Mouse (Mus musculus) intestine, postnatal 0 days (tissue): ENCODE measurements around the gene Gm49396. TPM values are rescaled to one million over a fixed set of nuclear protein-coding genes. Genes with fewer than 3 reads are reported as not detected.

Experiments used
- ATAC-seq: fragments of 200-750 bp; cut with Nextera tagmentation; 2 replicates; pipeline ENCODE4 v1.8.0; 2017; ENCODE audit warnings: mild to moderate bottlenecking, moderate TSS enrichment, moderate library complexity
- H3K27ac ChIP-seq: fragments of 300-500 bp; sonication (generic); 2 replicates; pipeline ENCODE4 v1.5.1; 2014; ENCODE audit warnings: mild to moderate bottlenecking, low read depth, low read length, moderate library complexity
- H3K27me3 ChIP-seq: fragments of 300-500 bp; sonication (generic); replicated peaks from 2 replicates; pipeline ENCODE4 v1.6.1; 2014; ENCODE audit warnings: low read length, mixed read lengths; ENCODE audit not compliant: control insufficient read depth, insufficient read depth
- H3K36me3 ChIP-seq: fragments of 300-500 bp; sonication (generic); 2 replicates; pipeline ENCODE4 v1.6.1; 2014; ENCODE audit warnings: mild to moderate bottlenecking, moderate library complexity; ENCODE audit not compliant: control insufficient read depth, insufficient read depth
- H3K4me1 ChIP-seq: fragments of 300-500 bp; sonication (generic); replicated peaks from 2 replicates; pipeline ENCODE4 v1.6.1; 2014; ENCODE audit warnings: antibody characterized with exemption, low read length, mixed read lengths; ENCODE audit not compliant: control insufficient read depth, insufficient read depth
- H3K4me2 ChIP-seq: fragments of 300-500 bp; sonication (generic); replicated peaks from 2 replicates; pipeline ENCODE4 v1.6.1; 2014; ENCODE audit warnings: low read depth, mild to moderate bottlenecking, moderate library complexity
- H3K4me3 ChIP-seq: fragments of 300-500 bp; sonication (generic); 2 replicates; pipeline ENCODE4 v1.5.1; 2014; ENCODE audit warnings: low read depth, low read length
- H3K9ac ChIP-seq: fragments of 300-500 bp; sonication (generic); 2 replicates; pipeline ENCODE4 v1.6.1; 2014; ENCODE audit warnings: mild to moderate bottlenecking, low read depth, low read length
- H3K9me3 ChIP-seq: fragments of 300-500 bp; sonication (generic); 2 replicates; pipeline ENCODE4 v1.6.1; 2016; ENCODE audit warnings: mixed run types; ENCODE audit not compliant: control insufficient read depth
- CTCF ChIP-seq: sonication (generic); IDR thresholded peaks from 2 replicates; pipeline ENCODE4 v1.5.1; 2016; ENCODE audit warnings: low read depth, mild to moderate bottlenecking, control low read depth, antibody characterized with exemption, moderate library complexity
- WGBS: fragments of 180-500 bp; shearing (Covaris S2); extraction: QIAGEN DNeasy Blood & Tissue Kit; methylation state at CpG from one replicate; pipeline ENCODE4 v1.1.7; 2014; 5-methylcytosine and 5-hydroxymethylcytosine counted together
- polyA plus RNA-seq: library from polyadenylated mRNA; unstranded; fragments of >200 nt; fragmentation: Nextera tagmentation; extraction: Ambion mirVana; gene quantifications from 2 replicates; pipeline ENCODE4 v1.2.1, GENCODE M21; 2015

Gm49396 gene
- polyA plus RNA-seq, 1 experiment from 2014 or later: 0.83 TPM

GRCm38 (mm10) chr7:30594510-30595024, 31.4 kb downstream of the Gm49396 start:
- no peak for ATAC-seq
- H3K27me3 ChIP-seq: no peaks in the 10 kb centered on the region
- H3K4me3 ChIP-seq: no peak overlapping the region
- H3K9ac ChIP-seq: no peak overlapping the region
- no peak overlapping the region for H3K27ac ChIP-seq
- H3K36me3 ChIP-seq: no peaks in the 10 kb centered on the region
- 72% methylated on average over 4 of the region's 4 CpGs for WGBS
- no peak for TF ChIP-seq CTCF
- no peak overlapping the region for H3K4me2 ChIP-seq
- no peaks in the 10 kb centered on the region for H3K4me1 ChIP-seq
- H3K9me3 ChIP-seq: no peaks in the 10 kb centered on the region

- TF ChIP-seq CTCF: no peak
- H3K9me3 ChIP-seq: no peaks in the 10 kb centered on the region
- no peak overlapping the region for H3K9ac ChIP-seq
- no peak for ATAC-seq
- H3K4me1 ChIP-seq: no peaks in the 10 kb centered on the region
- no peak overlapping the region for H3K4me3 ChIP-seq
- whole genome bisulfite sequencing: 77% methylated on average over 5 of the region's 5 CpGs
- H3K36me3 ChIP-seq: no peaks in the 10 kb centered on the region
- H3K27ac ChIP-seq: no peak overlapping the region
- H3K27me3 ChIP-seq: no peaks in the 10 kb centered on the region
- H3K4me2 ChIP-seq: no peak overlapping the region
Measured at GRCm38 (mm10) chr7:30596093-30596492, 32.9 kb downstream of the Gm49396 start.

GRCm38 (mm10) chr7:30596811-30597210, 33.7 kb downstream of the Gm49396 start:
- no peak overlapping the region for H3K4me3 ChIP-seq
- no peak for TF ChIP-seq CTCF
- H3K4me1 ChIP-seq: no peaks in the 10 kb centered on the region
- no peak overlapping the region for H3K9ac ChIP-seq
- H3K27ac ChIP-seq: no peak overlapping the region
- no peaks in the 10 kb centered on the region for H3K36me3 ChIP-seq
- H3K27me3 ChIP-seq: no peaks in the 10 kb centered on the region
- WGBS: 79% methylated on average over 5 of the region's 5 CpGs
- no peak overlapping the region for H3K4me2 ChIP-seq
- ATAC-seq: no peak
- no peaks in the 10 kb centered on the region for H3K9me3 ChIP-seq

GRCm38 (mm10) chr7:30598786-30599185, 35.6 kb downstream of the Gm49396 start, which contains the start of gene Zbtb32:
Gene Zbtb32 (minus strand): TSS chr7:30598909.
- no peaks in the 10 kb centered on the region for H3K9me3 ChIP-seq
- H3K27ac ChIP-seq: no peak within 1 kb of the TSS
- ATAC-seq: no peak
- WGBS: 95% methylated on average over 12 of the region's 12 CpGs
- H3K27me3 ChIP-seq: no peaks in the 10 kb centered on the region
- no peaks in the 10 kb centered on the region for H3K4me1 ChIP-seq
- H3K4me2 ChIP-seq: peak within 1 kb of the TSS; percentile 44
- H3K4me3 ChIP-seq: no peak within 1 kb of the TSS
- H3K36me3 ChIP-seq: no peaks in the 10 kb centered on the region
- H3K9ac ChIP-seq: no peak within 1 kb of the TSS
- TF ChIP-seq CTCF: no peak

- no peak overlapping the region for H3K9ac ChIP-seq
Measured at GRCm38 (mm10) chr7:30599933-30600353, 36.8 kb downstream of the Gm49396 start.

GRCm38 (mm10) chr7:30600651-30601050, 37.5 kb downstream of the Gm49396 start:
- Histone ChIP-seq H3K36me3 (no peaks in the 10 kb centered on the region), H3K27me3 (no peaks in the 10 kb centered on the region), H3K4me1 (no peaks in the 10 kb centered on the region), H3K9ac (no peak overlapping the region), H3K4me3 (no peak overlapping the region), H3K4me2 (peak overlapping the region; percentile 44; the same call in 1 of the 2 replicates), H3K9me3 (no peaks in the 10 kb centered on the region), H3K27ac (no peak overlapping the region; the same call in 1 of the 2 replicates)
- no peak for ATAC-seq
- TF ChIP-seq CTCF: no peak
- WGBS: 63% methylated on average over 7 of the region's 7 CpGs

More at GRCm38 (mm10) chr7:30599933-30600353, 36.8 kb downstream of the Gm49396 start:
- no peak for TF ChIP-seq CTCF
- Histone ChIP-seq H3K9me3 (no peaks in the 10 kb centered on the region), H3K36me3 (no peaks in the 10 kb centered on the region), H3K27me3 (no peaks in the 10 kb centered on the region), H3K4me1 (no peaks in the 10 kb centered on the region), H3K4me3 (no peak overlapping the region), H3K27ac (no peak overlapping the region; the same call in 1 of the 2 replicates), H3K4me2 (peak overlapping the region; percentile 44)
- 1% methylated on average over 16 of the region's 16 CpGs for WGBS
- ATAC-seq: peak; percentile 93
